Mouse (Mus musculus) liver, embryonic 14.5 days (tissue): ENCODE data around the gene Tnfaip8l1.

Experiments used
- CTCF ChIP-seq: IDR thresholded peaks from 2 replicates; pipeline ENCODE4 v1.5.1; 2016; ENCODE audit warnings: antibody characterized with exemption, low read depth, control low read depth
- EP300 ChIP-seq: IDR thresholded peaks from 2 replicates; pipeline ENCODE4 v1.6.1; 2016; ENCODE audit warnings: antibody characterized with exemption, low read depth

DNA sequence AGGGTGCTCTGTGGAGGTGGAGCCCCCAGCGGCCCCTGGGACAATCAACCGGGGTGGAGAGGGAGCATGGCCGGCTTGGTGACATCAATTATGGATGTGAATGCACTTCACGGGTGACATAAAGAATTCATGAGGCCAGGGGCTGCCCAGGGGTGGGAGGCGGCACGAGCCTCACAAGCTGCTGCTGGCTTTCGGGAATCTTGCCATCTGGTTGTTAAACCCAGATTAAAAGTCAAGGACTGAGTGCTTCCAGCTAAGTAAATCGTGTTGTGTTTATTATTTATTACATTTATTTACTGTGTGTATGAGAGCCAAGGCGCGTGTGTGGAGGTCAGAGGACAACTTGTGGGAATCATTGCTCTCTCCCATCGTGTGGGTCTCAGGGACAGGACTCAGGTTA lies 3.4 kb downstream of the Tnfaip8l1 start:
- no peak for TF ChIP-seq EP300
- TF ChIP-seq CTCF, result no peak
